Comparison of ENCODE assay signal across 30 mouse cellular contexts in genomic region chr1:86239010-86239409, GRCm38 (mm10).
DNase-seq lines count a peak whose midpoint lies in the region; ATAC-seq lines count a peak whose summit lies in the region.
"Had no signal": no experiment of that assay in that cellular context is flagged by ENCODE, and none has a peak within 500 bp of the region (broad histone marks: within the 10 kb centered on the region; RNA-seq: fewer than 3 reads in every experiment).

No protein-coding gene starts in this region.

- no peaks in the 10 kb centered on the region for H3K36me3 ChIP-seq in heart, embryonic 15.5 days
- H3K36me3 ChIP-seq in embryonic facial prominence, embryonic 13.5 days: no peaks in the 10 kb centered on the region
- H3K36me3 ChIP-seq in limb, embryonic 15.5 days: no peaks in the 10 kb centered on the region
- H3K36me3 ChIP-seq: heart, embryonic 12.5 days; liver, embryonic 13.5 days; midbrain, embryonic 15.5 days had no signal

- no peaks in the 10 kb centered on the region for H3K9me3 ChIP-seq in heart, embryonic 15.5 days (replicated peaks)
- no peaks in the 10 kb centered on the region for H3K9me3 ChIP-seq in embryonic facial prominence, embryonic 13.5 days
- H3K9me3 ChIP-seq in limb, embryonic 15.5 days: no peaks in the 10 kb centered on the region
- H3K9me3 ChIP-seq: G1E; heart, embryonic 12.5 days; liver, embryonic 13.5 days; midbrain, embryonic 10.5 days; midbrain, embryonic 15.5 days had no signal

- H3K27ac ChIP-seq in heart, embryonic 15.5 days: no peak overlapping the region
- peak overlapping the region; percentile 55 for H3K27ac ChIP-seq in embryonic facial prominence, embryonic 13.5 days
- H3K27ac ChIP-seq in limb, embryonic 15.5 days: peak overlapping the region; percentile 34; the same call in 1 of the 2 replicates
- H3K27ac ChIP-seq: gastrocnemius, adult 2 months; heart, adult 2 months; hindbrain, embryonic 14.5 days; liver, embryonic 13.5 days; midbrain, embryonic 10.5 days; midbrain, embryonic 15.5 days had no signal

- H3K27me3 ChIP-seq in heart, embryonic 15.5 days: no peaks in the 10 kb centered on the region
- H3K27me3 ChIP-seq in embryonic facial prominence, embryonic 13.5 days: no peaks in the 10 kb centered on the region
- H3K27me3 ChIP-seq in limb, embryonic 15.5 days: no peaks in the 10 kb centered on the region
- H3K27me3 ChIP-seq: heart, embryonic 12.5 days; liver, embryonic 13.5 days; midbrain, embryonic 15.5 days; Patski had no signal

- no peak overlapping the region for H3K9ac ChIP-seq in heart, embryonic 15.5 days
- H3K9ac ChIP-seq in embryonic facial prominence, embryonic 13.5 days: 0 out of 2 replicates have a peak overlapping the region, but pooled peaks have one; percentile 32
- no peak overlapping the region for H3K9ac ChIP-seq in limb, embryonic 15.5 days
- H3K9ac ChIP-seq: heart, embryonic 12.5 days; hindbrain, embryonic 14.5 days; liver, embryonic 13.5 days; lung, embryonic 14.5 days; midbrain, embryonic 15.5 days had no signal

- DNase-seq in heart, adult 18-20 months: no peak
- peak; percentile 29 to 48 for DNase-seq in lung, adult 18-20 months
- no peak for DNase-seq in lung, postnatal 10 days
- no peak for DNase-seq in frontal cortex, postnatal 14 days (ENCODE audit: low spot score in 2 of 2)
- DNase-seq: adrenal gland, postnatal 10 days; cerebellum, adult 11 months; cerebellum, adult 9-10 months; cerebellum, postnatal 36 days; gastrocnemius, adult 2 months; gastrocnemius, postnatal 36 days; heart, adult 2 months; heart, postnatal 10 days; kidney, postnatal 14 days; layer of hippocampus, adult 9-11 months; liver, embryonic 13.5 days; lung, embryonic 14.5 days; right cerebral cortex, postnatal 25 days; thymus, adult 18-20 months; thymus, postnatal 36 days had no signal

- peaks cover 32% of the 10 kb centered on the region for H3K4me1 ChIP-seq in heart, embryonic 15.5 days (replicated peaks)
- H3K4me1 ChIP-seq in embryonic facial prominence, embryonic 13.5 days: peaks cover 25% of the 10 kb centered on the region
- H3K4me1 ChIP-seq in limb, embryonic 15.5 days: peaks cover 21% of the 10 kb centered on the region
- H3K4me1 ChIP-seq: midbrain, embryonic 15.5 days had no signal

- 55% methylated on average over 8 of the region's 8 CpGs for WGBS in heart, embryonic 15.5 days
- 29% methylated on average over 8 of the region's 8 CpGs for WGBS in embryonic facial prominence, embryonic 13.5 days
- WGBS in limb, embryonic 15.5 days: 33% methylated on average over 8 of the region's 8 CpGs

- no peak for ATAC-seq in heart, embryonic 15.5 days (replicated peaks; ENCODE audit: insufficient number of reproducible peaks, insufficient read depth, low FRiP score, low read depth)
- peak; percentile 62; the same call in 1 of the 2 replicates for ATAC-seq in embryonic facial prominence, embryonic 13.5 days (ENCODE audit: insufficient number of reproducible peaks, insufficient read depth, low FRiP score, low TSS enrichment, low read depth)
- ATAC-seq in limb, embryonic 15.5 days (ENCODE audit: insufficient number of reproducible peaks, low FRiP score, low TSS enrichment, low read depth): no peak
- ATAC-seq: forebrain, embryonic 14.5 days; intestine, postnatal 0 days; midbrain, embryonic 15.5 days; Patski had no signal

- H3K4me2 ChIP-seq in heart, embryonic 15.5 days: 0 out of 2 replicates have a peak overlapping the region, but pooled peaks have one; percentile 3
- H3K4me2 ChIP-seq in embryonic facial prominence, embryonic 13.5 days: no peak overlapping the region
- H3K4me2 ChIP-seq in limb, embryonic 15.5 days: no peak overlapping the region
- H3K4me2 ChIP-seq: heart, embryonic 12.5 days; hindbrain, embryonic 14.5 days; liver, embryonic 13.5 days; lung, embryonic 14.5 days; midbrain, embryonic 15.5 days had no signal

- no peak overlapping the region for H3K4me3 ChIP-seq in heart, embryonic 15.5 days
- no peak overlapping the region for H3K4me3 ChIP-seq in embryonic facial prominence, embryonic 13.5 days
- H3K4me3 ChIP-seq in limb, embryonic 15.5 days: no peak overlapping the region
- H3K4me3 ChIP-seq: gastrocnemius, adult 2 months; heart, adult 2 months; heart, embryonic 12.5 days; liver, embryonic 13.5 days; midbrain, embryonic 10.5 days; midbrain, embryonic 15.5 days had no signal

Comparison
In these comparisons a context has a peak if more than half of its experiments do, and no peak if none do; other contexts are left out.
1. DNase-seq: peak in lung, adult 18-20 months (2 of 2); none in heart, adult 18-20 months (0 of 2), lung, postnatal 10 days (single experiment) and frontal cortex, postnatal 14 days (0 of 2).